Mouse (Mus musculus): ENCODE measurements around the gene Med14. TPM values are rescaled to one million over a fixed set of nuclear protein-coding genes. Genes with fewer than 3 reads are reported as not detected.

Med14 gene
- polyA plus RNA-seq (2015; fragmentation: Nextera tagmentation; extraction: Ambion mirVana): 9.7 and 10.7 TPM in 2 replicates

- H3K9ac ChIP-seq: peak within 1 kb of the TSS; percentile 70
- ATAC-seq (ENCODE audit: borderline replicate concordance, extremely low read depth, low FRiP score, low TSS enrichment): peak; percentile 98
Measured at GRCm38 (mm10) chrX:12761626-12762333, at the start of gene Med14. TSS of gene Med14 (minus strand) at chrX:12762073.

GRCm38 (mm10) chrX:12800559-12800958, 38.7 kb upstream of the Med14 start:
- Histone ChIP-seq H3K9ac (no peak overlapping the region), H3K4me3 (no peak overlapping the region), H3K4me2 (no peak overlapping the region), H3K36me3 (no peaks in the 10 kb centered on the region), H3K4me1 (no peaks in the 10 kb centered on the region), H3K27ac (no peak overlapping the region), H3K9me3 (no peaks in the 10 kb centered on the region), H3K27me3 (no peaks in the 10 kb centered on the region)
- no peak for ATAC-seq (ENCODE audit: borderline replicate concordance, extremely low read depth, low FRiP score, low TSS enrichment)
- 62% methylated on average over 4 of the region's 4 CpGs for WGBS

More at GRCm38 (mm10) chrX:12761626-12762333, at the start of gene Med14:
- Histone ChIP-seq H3K4me2 (peak within 1 kb of the TSS; percentile 56), H3K4me1 (0 out of 2 replicates have a peak, but pooled peaks cover 6% of the 10 kb centered on the region), H3K27ac (peak within 1 kb of the TSS; percentile 98), H3K4me3 (peak within 1 kb of the TSS; percentile 67), H3K27me3 (peaks cover 8% of the 10 kb centered on the region; the same call in 1 of the 2 replicates), H3K9me3 (no peaks in the 10 kb centered on the region), H3K36me3 (no peaks in the 10 kb centered on the region)
- WGBS: 7% methylated on average over 56 of the region's 79 CpGs

- no peak overlapping the region for H3K4me2 ChIP-seq
- H3K4me1 ChIP-seq: no peaks in the 10 kb centered on the region
- H3K27ac ChIP-seq: no peak overlapping the region
- no peak for ATAC-seq (ENCODE audit: borderline replicate concordance, extremely low read depth, low FRiP score, low TSS enrichment)
- H3K9me3 ChIP-seq: no peaks in the 10 kb centered on the region
- H3K9ac ChIP-seq: no peak overlapping the region
- H3K27me3 ChIP-seq: no peaks in the 10 kb centered on the region
- no peak overlapping the region for H3K4me3 ChIP-seq
- H3K36me3 ChIP-seq: no peaks in the 10 kb centered on the region
- WGBS: 44% methylated on average over 2 of the region's 2 CpGs
Measured at GRCm38 (mm10) chrX:12794842-12795241, 33.0 kb upstream of the Med14 start.

GRCm38 (mm10) chrX:12791674-12792340, 29.9 kb upstream of the Med14 start:
- no peaks in the 10 kb centered on the region for H3K4me1 ChIP-seq
- H3K9ac ChIP-seq: no peak overlapping the region
- no peaks in the 10 kb centered on the region for H3K9me3 ChIP-seq
- H3K4me3 ChIP-seq: no peak overlapping the region
- ATAC-seq (ENCODE audit: borderline replicate concordance, extremely low read depth, low FRiP score, low TSS enrichment): no peak
- 73% methylated on average over 4 of the region's 4 CpGs for WGBS
- H3K4me2 ChIP-seq: no peak overlapping the region
- H3K36me3 ChIP-seq: no peaks in the 10 kb centered on the region
- H3K27ac ChIP-seq: no peak overlapping the region
- H3K27me3 ChIP-seq: no peaks in the 10 kb centered on the region

- no peak overlapping the region for H3K4me2 ChIP-seq
- no peaks in the 10 kb centered on the region for H3K27me3 ChIP-seq
- H3K9ac ChIP-seq: no peak overlapping the region
- no peak overlapping the region for H3K4me3 ChIP-seq
- H3K36me3 ChIP-seq: no peaks in the 10 kb centered on the region
- ATAC-seq (ENCODE audit: borderline replicate concordance, extremely low read depth, low FRiP score, low TSS enrichment): no peak
- 0 out of 2 replicates have a peak, but pooled peaks cover 4% of the 10 kb centered on the region for H3K4me1 ChIP-seq
- no peak overlapping the region for H3K27ac ChIP-seq
- no peaks in the 10 kb centered on the region for H3K9me3 ChIP-seq
- 56% methylated on average over 3 of the region's 3 CpGs for WGBS
Measured at GRCm38 (mm10) chrX:12773236-12773635, 11.4 kb upstream of the Med14 start.

DNA sequence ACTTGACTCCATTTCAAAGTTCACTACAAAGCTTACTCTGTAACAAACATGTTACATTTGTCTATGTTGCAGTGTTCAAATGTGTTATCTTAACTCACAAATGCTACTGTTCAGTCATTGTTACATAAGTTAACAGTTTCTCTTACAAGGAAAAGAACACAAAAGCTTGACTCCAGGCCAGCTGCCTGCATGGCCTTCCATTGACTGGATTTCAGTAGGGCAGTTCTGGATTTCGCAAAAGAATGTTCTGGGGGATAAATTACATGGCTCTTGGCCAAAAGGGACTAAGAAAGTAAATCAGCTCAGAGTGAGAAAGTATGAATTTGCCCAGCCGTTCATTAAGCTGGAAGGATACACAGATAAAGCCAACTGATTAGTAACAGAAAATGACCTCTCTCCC, 9.7 kb upstream of the Med14 start:
- Histone ChIP-seq H3K36me3 (no peaks in the 10 kb centered on the region), H3K27ac (no peak overlapping the region)
- WGBS: 30% methylated on average over 2 of the region's 2 CpGs

DNA sequence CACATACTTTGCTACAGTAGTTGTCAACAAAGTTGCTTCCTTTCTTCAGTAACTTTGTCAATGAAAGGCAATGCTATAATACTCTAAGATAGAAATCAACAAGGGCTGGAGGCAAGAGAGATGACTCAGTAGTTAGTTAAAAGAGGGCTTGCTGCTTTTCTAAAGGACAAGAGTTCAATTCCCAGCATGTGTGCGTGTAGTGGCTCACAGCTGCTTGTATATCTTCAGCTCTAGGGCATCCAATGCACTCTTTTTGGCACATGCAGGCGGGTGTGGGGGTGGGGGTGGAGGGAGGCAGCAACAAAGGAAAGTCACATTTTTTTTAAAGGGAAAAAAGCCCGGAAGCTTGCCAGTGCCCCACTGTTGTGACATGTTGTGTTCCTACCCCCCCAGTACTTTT, 6.7 kb upstream of the Med14 start:
- no peak overlapping the region for H3K4me3 ChIP-seq
- no peak overlapping the region for H3K4me2 ChIP-seq
- 0 out of 2 replicates have a peak, but pooled peaks cover 4% of the 10 kb centered on the region for H3K4me1 ChIP-seq
- H3K9ac ChIP-seq: no peak overlapping the region
- no peaks in the 10 kb centered on the region for H3K36me3 ChIP-seq
- no peak for ATAC-seq (ENCODE audit: borderline replicate concordance, extremely low read depth, low FRiP score, low TSS enrichment)
- H3K27me3 ChIP-seq: no peaks in the 10 kb centered on the region
- H3K9me3 ChIP-seq: no peaks in the 10 kb centered on the region
- no peak overlapping the region for H3K27ac ChIP-seq
- WGBS: 46% methylated on average over 3 of the region's 3 CpGs

More for the DNA sequence above, 9.7 kb upstream of the Med14 start:
- Histone ChIP-seq H3K9ac (no peak overlapping the region), H3K9me3 (no peaks in the 10 kb centered on the region), H3K4me1 (0 out of 2 replicates have a peak, but pooled peaks cover 4% of the 10 kb centered on the region), H3K4me3 (no peak overlapping the region), H3K4me2 (no peak overlapping the region), H3K27me3 (no peaks in the 10 kb centered on the region)
- no peak for ATAC-seq (ENCODE audit: borderline replicate concordance, extremely low read depth, low FRiP score, low TSS enrichment)

GRCm38 (mm10) chrX:12766846-12767564, 5.1 kb upstream of the Med14 start:
- Histone ChIP-seq H3K27ac (no peak overlapping the region), H3K4me3 (no peak overlapping the region), H3K9me3 (no peaks in the 10 kb centered on the region), H3K4me1 (0 out of 2 replicates have a peak, but pooled peaks cover 4% of the 10 kb centered on the region), H3K4me2 (no peak overlapping the region), H3K9ac (no peak overlapping the region), H3K36me3 (no peaks in the 10 kb centered on the region), H3K27me3 (no peaks in the 10 kb centered on the region)
- whole genome bisulfite sequencing: 67% methylated on average over 4 of the region's 4 CpGs
- no peak for ATAC-seq (ENCODE audit: borderline replicate concordance, extremely low read depth, low FRiP score, low TSS enrichment)

- no peak for ATAC-seq (ENCODE audit: borderline replicate concordance, extremely low read depth, low FRiP score, low TSS enrichment)
- Histone ChIP-seq H3K9ac (peak overlapping the region; percentile 70; the same call in 1 of the 2 replicates), H3K4me3 (peak overlapping the region; percentile 67), H3K36me3 (no peaks in the 10 kb centered on the region), H3K27ac (peak overlapping the region; percentile 98), H3K4me1 (0 out of 2 replicates have a peak, but pooled peaks cover 6% of the 10 kb centered on the region), H3K4me2 (peak overlapping the region; percentile 56), H3K9me3 (no peaks in the 10 kb centered on the region), H3K27me3 (peaks cover 8% of the 10 kb centered on the region; the same call in 1 of the 2 replicates)
- 61% methylated on average over 3 of the region's 3 CpGs for WGBS
Measured at GRCm38 (mm10) chrX:12763127-12763834, 1.4 kb upstream of the Med14 start.

DNA sequence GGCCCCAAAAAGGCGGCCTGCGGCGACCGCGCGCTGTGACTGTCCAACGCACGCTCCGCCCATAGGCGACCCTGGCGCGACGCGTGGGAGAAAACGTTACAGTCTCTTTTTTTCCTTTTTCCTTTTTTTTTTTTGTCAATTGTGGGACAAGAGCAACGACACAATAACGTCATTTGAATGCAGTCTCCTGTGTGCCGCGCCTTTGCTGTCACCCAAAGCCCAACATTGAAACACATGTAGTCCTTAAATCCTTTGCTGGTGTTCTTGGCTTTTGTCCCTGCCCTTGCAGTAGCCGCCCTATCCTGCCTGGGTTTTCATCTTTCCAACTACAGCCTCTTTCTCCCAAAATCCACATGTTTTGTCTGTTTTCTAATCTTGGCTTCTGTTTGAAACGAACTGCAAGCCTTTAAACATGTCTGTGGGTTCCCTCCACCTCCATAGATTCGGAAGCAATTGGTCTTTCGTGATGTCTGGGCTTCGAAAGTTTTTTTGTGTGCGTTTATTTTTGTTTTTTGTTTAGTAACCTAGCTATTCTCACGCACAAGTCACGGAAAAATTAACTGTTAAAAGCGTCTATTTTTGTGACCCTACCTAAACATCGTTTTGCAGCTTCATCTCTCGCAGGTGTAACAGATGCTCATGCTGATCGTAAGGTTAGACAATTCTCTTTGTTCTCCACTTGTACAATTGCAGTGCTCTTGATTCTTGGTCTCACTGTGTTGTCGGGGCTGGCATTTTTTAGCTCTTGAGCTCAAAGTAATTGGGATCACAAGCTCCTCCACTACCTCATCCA, 657 bp upstream of the Med14 start:
- peak overlapping the region; percentile 67 for H3K4me3 ChIP-seq
- no peaks in the 10 kb centered on the region for H3K36me3 ChIP-seq
- H3K9me3 ChIP-seq: no peaks in the 10 kb centered on the region
- H3K27me3 ChIP-seq: peaks cover 8% of the 10 kb centered on the region; the same call in 1 of the 2 replicates
- ATAC-seq (ENCODE audit: borderline replicate concordance, extremely low read depth, low FRiP score, low TSS enrichment): peak; percentile 11; the same call in 1 of the 2 replicates
- 11% methylated on average over 22 of the region's 32 CpGs for WGBS
- H3K27ac ChIP-seq: peak overlapping the region; percentile 98
- peak overlapping the region; percentile 56 for H3K4me2 ChIP-seq
- H3K4me1 ChIP-seq: 0 out of 2 replicates have a peak, but pooled peaks cover 6% of the 10 kb centered on the region
- peak overlapping the region; percentile 70 for H3K9ac ChIP-seq
